Mouse (Mus musculus): ENCODE results near the gene Adck2.

Gene Adck2

GRCm38 (mm10) chr6:39557723-39558261 is 15.9 kb upstream of the Adck2 start, which contains the start of gene Dennd2a:
Gene Dennd2a (minus strand): TSS chr6:39557867.
- DNase-seq (ENCODE audit: low read depth): no peak

DNA sequence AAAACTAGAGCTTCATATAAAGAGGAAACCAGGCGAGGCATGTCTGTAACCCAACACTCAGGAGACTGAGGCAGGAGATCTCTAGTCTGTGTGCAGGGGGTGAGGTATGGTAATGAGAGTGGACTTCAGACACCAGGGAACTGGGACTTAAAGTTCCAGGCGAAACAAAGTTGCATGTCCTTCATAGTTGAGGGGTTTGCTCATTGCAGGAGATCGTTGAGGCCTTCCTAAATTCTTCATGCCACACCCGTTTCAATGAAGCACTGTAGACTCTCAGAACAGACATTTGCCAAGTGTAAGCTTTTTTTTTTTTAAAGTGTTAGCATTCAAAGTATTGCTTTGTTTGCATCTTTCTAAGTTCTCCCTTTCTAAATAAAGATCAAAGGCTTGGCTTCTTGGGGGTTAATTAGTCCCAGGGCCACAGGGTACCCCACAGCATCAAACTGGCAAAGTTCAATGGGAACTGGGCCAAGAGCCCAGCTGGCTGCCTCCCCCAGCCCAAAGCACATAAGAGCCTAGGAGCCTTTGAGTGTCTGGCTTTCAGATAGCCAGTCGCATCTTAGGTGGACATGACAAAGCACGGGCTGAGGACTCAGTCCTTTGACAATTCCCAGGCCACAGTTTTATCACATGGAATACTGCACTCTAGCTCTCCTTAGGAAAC is 14.3 kb upstream of the Adck2 start:
- DNase-seq (ENCODE audit: low read depth): no peak

GRCm38 (mm10) chr6:39562166-39563015 is 11.3 kb upstream of the Adck2 start:
- DNase-seq (ENCODE audit: low read depth): peak; percentile 94

- no peak for DNase-seq (ENCODE audit: low read depth)
These were observed 6.1 kb upstream of the Adck2 start for GRCm38 (mm10) chr6:39567528-39567927.

- DNase-seq (ENCODE audit: low read depth): no peak
These were observed 3.2 kb upstream of the Adck2 start for GRCm38 (mm10) chr6:39570426-39570825.

- DNase-seq (ENCODE audit: low read depth): no peak
These were observed 839 bp downstream of the Adck2 start for GRCm38 (mm10) chr6:39574555-39574869.

DNA sequence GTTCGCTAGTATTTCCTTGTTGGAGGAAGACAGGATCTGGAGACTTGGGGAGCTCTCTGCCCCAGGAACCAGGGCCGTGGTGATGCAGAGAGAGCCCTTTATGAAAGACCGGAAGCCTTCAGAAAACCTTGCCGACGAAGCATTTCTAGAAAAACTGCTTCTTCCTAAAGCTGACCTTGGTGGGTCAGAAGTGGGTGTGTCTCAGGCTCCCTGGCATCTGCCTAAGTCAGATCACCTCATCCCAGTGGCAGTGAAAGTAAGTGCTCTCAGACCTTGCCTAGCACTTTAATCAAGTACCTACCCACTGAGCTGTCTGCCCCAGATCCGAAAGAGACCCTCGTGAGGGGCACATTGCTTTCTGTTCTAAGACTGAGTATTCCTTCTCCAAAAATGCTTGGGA is 1.3 kb downstream of the Adck2 start:
- DNase-seq (ENCODE audit: low read depth): no peak

DNA sequence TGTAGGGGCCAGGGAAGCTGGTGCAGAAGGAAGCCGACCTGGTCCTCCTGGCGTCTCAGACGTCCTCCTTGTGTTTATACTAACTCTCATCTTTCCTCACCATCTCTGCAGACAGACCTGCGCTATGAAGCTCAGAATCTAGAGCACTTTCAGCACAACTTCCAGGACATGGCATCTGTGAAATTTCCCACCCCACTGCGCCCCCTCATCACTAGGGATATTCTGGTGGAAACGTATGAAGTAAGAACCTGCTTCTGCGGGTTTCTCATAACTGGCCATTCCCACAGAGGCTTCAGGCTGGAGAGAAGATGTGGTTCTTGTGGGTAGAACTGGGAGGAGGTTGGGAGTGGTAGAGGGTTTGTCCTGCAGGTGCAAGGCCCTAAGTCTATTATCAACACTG is 5.9 kb downstream of the Adck2 start:
- no peak for DNase-seq (ENCODE audit: low read depth)

DNA sequence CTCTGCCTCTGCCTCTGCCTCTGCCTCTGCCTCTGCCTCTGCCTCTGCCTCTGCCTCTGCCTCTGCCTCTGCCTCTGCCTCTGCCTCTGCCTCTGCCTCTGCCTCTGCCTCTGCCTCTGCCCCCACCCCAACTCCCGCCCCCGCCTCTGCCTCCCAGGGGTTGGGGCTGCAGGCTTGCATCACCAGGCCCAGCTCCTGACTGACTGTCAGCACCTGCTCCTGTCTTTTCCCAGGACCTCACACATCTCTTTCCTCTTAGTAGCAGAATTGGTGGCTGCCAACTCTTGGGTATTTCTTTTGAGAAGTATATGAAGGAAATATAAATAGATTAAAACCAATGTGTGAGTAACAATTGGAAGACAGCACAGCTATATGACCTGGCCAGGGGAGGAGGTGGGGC is 6.9 kb downstream of the Adck2 start:
- DNase-seq (ENCODE audit: low read depth): no peak

- no peak for DNase-seq (ENCODE audit: low read depth)
These were observed 7.6 kb downstream of the Adck2 start for GRCm38 (mm10) chr6:39581087-39581784.

GRCm38 (mm10) chr6:39585517-39585916 is 11.8 kb downstream of the Adck2 start, which contains the start of gene Gm42420:
Gene Gm42420 (plus strand): TSS chr6:39585753.
- DNase-seq (ENCODE audit: low read depth): no peak

DNA sequence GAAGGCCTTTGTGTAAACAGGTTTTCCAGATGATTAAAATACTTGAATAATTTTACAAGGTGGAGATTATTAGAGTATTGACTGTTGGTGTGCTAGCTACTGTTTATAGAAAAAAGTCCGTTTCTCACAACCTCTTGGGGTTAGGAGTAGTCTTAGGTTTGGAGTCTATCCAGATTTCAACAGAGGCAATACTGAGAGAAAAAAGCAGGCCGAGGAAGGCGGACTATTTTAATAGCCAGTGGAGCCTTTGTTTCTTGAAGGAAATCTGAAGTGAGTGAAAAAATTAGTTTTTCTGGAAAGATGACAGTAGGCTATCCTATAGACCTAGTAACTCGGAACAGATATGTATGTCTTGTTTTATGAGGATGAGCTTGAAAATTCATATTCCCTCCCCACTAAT is 17.8 kb downstream of the Adck2 start:
- DNase-seq (ENCODE audit: low read depth): no peak

DNA sequence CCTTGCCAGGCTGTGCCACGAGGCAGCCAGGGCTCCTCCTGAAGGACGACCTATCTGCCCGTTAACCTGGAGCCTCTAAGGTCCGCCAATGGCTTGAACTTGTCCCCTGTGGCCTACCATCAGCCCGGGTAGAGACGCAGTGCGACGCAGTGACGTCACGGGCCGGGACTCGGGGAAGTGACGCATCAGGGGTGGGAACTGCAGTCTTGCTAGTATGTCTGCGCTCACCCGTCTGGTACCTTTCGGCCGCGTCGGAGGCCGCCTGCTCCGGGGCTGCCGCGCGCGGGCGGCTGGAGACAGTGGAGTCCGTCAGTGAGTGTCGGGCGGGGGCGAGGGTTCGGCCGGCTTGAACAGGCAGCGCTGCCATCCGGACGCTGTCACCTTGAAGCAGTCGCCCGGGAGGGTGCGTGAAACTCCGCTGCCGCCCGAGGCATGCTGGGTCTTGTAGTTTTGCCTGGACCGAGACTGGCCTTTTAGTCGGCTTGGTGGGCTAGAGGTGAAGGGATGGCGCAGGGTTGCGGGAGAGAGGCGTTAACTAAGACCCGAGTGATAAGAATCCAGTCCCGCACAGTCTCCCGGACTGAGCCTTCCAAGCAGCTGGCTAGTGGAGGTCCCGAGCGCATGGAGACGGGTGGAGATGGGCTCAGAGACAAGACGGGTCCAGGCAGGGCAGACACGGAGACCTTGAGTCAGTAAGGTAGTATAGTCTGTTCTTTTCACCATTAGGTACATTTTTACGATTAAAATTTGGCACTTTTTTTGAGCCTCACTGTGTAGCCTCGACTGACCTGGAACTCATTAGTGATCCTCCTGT is 18.9 kb downstream of the Adck2 start, which contains the start of gene Ndufb2:
Gene Ndufb2 (plus strand): TSS at position 174 of the 814 bp plus-strand sequence.
- peak; percentile 89 for DNase-seq (ENCODE audit: low read depth)

GRCm38 (mm10) chr6:39600851-39601250 is 27.2 kb downstream of the Adck2 start:
- DNase-seq (ENCODE audit: low read depth): no peak

DNA sequence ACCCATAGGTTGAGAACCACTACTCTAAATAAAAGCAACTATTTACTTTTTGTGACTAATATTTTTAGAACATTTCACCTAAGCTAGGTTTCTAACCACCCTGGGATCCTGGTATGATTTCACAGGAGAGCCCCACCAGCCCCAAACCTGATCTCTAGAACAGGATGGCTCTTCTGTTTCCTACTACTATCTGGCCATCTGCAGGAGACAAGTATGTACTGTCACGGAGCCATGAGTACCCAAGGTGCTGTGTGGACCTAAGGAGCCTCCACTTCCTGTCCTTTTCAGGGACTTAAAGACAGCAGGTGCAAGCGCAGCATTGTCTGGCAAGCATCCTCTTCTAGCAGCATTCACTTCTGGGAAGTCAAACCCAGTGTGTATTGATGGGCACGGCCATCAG is 28.2 kb downstream of the Adck2 start:
- DNase-seq (ENCODE audit: low read depth): no peak

- DNase-seq (ENCODE audit: low read depth): no peak
These were observed 30.9 kb downstream of the Adck2 start for GRCm38 (mm10) chr6:39604565-39604964.

GRCm38 (mm10) chr6:39606056-39606455 is 32.4 kb downstream of the Adck2 start:
- no peak for DNase-seq (ENCODE audit: low read depth)

- no peak for DNase-seq (ENCODE audit: low read depth)
These were observed 33.2 kb downstream of the Adck2 start for GRCm38 (mm10) chr6:39606862-39607261.

DNA sequence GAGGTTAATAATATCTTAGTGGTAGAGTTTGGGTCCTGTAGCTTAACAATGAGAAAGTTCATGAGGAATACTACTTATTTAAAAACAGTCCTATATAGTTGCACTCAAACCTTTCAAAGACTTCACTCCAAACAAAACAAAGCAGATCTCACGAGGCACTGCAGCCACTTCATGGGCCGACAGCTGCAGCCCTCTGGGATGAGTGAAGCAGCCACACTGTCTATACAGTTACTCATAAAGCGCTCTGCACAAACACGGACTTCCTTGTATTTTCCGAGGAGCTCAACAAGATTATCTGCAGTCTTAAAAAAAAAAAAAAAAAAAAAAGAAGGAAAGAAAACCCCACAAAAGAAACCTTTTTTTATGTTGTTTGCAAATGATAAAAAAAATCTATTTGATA is 33.7 kb downstream of the Adck2 start:
- no peak for DNase-seq (ENCODE audit: low read depth)

- no peak for DNase-seq (ENCODE audit: low read depth)
These were observed 36.5 kb downstream of the Adck2 start for GRCm38 (mm10) chr6:39610207-39610606.

DNA sequence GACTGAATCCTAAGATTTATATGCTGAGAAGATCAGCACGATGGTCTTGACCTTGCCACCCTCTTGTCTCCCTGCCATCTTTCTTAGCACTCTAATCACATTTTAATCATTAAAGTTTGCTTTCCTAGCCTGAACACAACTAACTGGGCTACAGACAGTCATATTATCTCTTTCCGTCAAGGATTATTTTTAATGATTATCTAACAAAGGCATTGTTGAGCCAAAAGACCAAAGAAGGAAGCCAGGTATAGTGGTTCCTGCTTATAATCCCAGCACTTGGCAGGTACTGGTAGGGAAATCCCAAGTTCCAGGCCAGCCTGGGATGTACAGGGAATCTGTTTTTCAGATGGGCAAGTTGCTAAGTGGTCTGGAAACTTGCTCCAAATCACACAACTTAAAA is 37.6 kb downstream of the Adck2 start:
- DNase-seq (ENCODE audit: low read depth): no peak

All from c-Kit-positive CD71-negative TER-119-negative erythroid progenitor cells, embryonic 14.5 days (primary cell).